In genomic region chr13:65278383-65279341, GRCm38 (mm10) we compare ENCODE assay signal across 1 mouse cellular context.
TF ChIP-seq lines count a peak whose summit lies in the region.

Gene Zfp369, plus strand, starts transcription at chr13:65278814.

TF ChIP-seq in CH12.LX, 34 proteins besides CTCF, POLR2A, EP300 and RAD21 (continued from another document):
- no peak for TF ChIP-seq MAFK (IDR thresholded peaks at IDR 0.05; ENCODE audit: insufficient replicate concordance, low read length)
- TF ChIP-seq TCF12 (IDR thresholded peaks at IDR 0.05; ENCODE audit: low read depth, low read length) = peak; percentile 65
